Mouse (Mus musculus) stomach, embryonic 14.5 days (tissue): ENCODE measurements around the gene Gtf2ird1. TPM values are rescaled to one million over a fixed set of nuclear protein-coding genes. Genes with fewer than 3 reads are reported as not detected.
"Not testable (repeated sequence)": the region's sequence is repeated elsewhere in the genome, so short reads cannot be mapped to it uniquely, and the experiment has no call there.

ENCODE experiments used
- ATAC-seq: fragments of 200-750 bp; cut with Nextera tagmentation; 2 replicates; pipeline ENCODE4 v1.8.0; 2017; ENCODE audit warnings: low read depth, moderate TSS enrichment; ENCODE audit not compliant: insufficient number of reproducible peaks, insufficient read depth, low FRiP score
- H3K27ac ChIP-seq: fragments of 300-500 bp; sonication (generic); 2 replicates; pipeline ENCODE4 v1.5.1; 2014; ENCODE audit warnings: mild to moderate bottlenecking, low read length, moderate library complexity, mixed read lengths
- H3K27me3 ChIP-seq: fragments of 300-500 bp; sonication (generic); 2 replicates; pipeline ENCODE4 v1.6.1; 2014; ENCODE audit warnings: low read length, control low read depth, mixed read lengths; ENCODE audit not compliant: control insufficient read depth, insufficient read depth
- H3K36me3 ChIP-seq: fragments of 300-500 bp; sonication (generic); 2 replicates; pipeline ENCODE4 v1.6.1; 2014; ENCODE audit warnings: mild to moderate bottlenecking, control low read depth, low read length, moderate library complexity, mixed read lengths; ENCODE audit not compliant: control insufficient read depth, insufficient read depth
- H3K4me1 ChIP-seq: fragments of 300-500 bp; sonication (generic); 2 replicates; pipeline ENCODE4 v1.6.1; 2014; ENCODE audit warnings: low read length, control low read depth, mixed read lengths; ENCODE audit not compliant: control insufficient read depth, insufficient read depth
- H3K4me2 ChIP-seq: fragments of 300-500 bp; sonication (generic); replicated peaks from 2 replicates; pipeline ENCODE4 v1.6.1; 2014; ENCODE audit warnings: low read depth, low read length, control low read depth
- H3K4me3 ChIP-seq: fragments of 300-500 bp; sonication (generic); 2 replicates; pipeline ENCODE4 v1.5.1; 2014; ENCODE audit warnings: low read depth, low read length, control low read depth
- H3K9ac ChIP-seq: fragments of 300-500 bp; sonication (generic); replicated peaks from 2 replicates; pipeline ENCODE4 v1.6.1; 2014; ENCODE audit warnings: low read depth, mild to moderate bottlenecking, control low read depth, low read length, moderate library complexity, mixed read lengths
- H3K9me3 ChIP-seq: fragments of 300-500 bp; sonication (generic); 2 replicates; pipeline ENCODE4 v1.6.1; 2016; ENCODE audit warnings: low read depth, low read length, control low read depth; ENCODE audit not compliant: control insufficient read depth
- WGBS: fragments of 180-500 bp; shearing (Covaris S2); extraction: QIAGEN DNeasy Blood & Tissue Kit; methylation state at CpG from one replicate; pipeline ENCODE4 v1.1.7; 2014; 5-methylcytosine and 5-hydroxymethylcytosine counted together
- polyA plus RNA-seq: library from polyadenylated mRNA; unstranded; fragments of >200 nt; fragmentation: Nextera tagmentation; extraction: Ambion mirVana; gene quantifications from 2 replicates; pipeline ENCODE4 v1.2.1, GENCODE M21; 2014

Gtf2ird1 gene
- polyA plus RNA-seq, 1 experiment from 2014 or later = 107 TPM

GRCm38 (mm10) chr5:134375256-134375655, 81.3 kb downstream of the Gtf2ird1 start:
- Histone ChIP-seq H3K27me3 (no peaks in the 10 kb centered on the region), H3K4me3 (no peak overlapping the region), H3K9me3 (no peaks in the 10 kb centered on the region), H3K27ac (0 out of 2 replicates have a peak overlapping the region, but pooled peaks have one; percentile 52), H3K4me2 (no peak overlapping the region), H3K9ac (no peak overlapping the region), H3K36me3 (peaks cover 46% of the 10 kb centered on the region), H3K4me1 (no peaks in the 10 kb centered on the region)
- WGBS = 86% methylated on average over 1 of the region's 1 CpGs
- ATAC-seq = 0 out of 2 replicates have a peak, but pooled peaks have one; percentile 29

- Histone ChIP-seq H3K36me3 (peaks cover 38% of the 10 kb centered on the region), H3K4me2 (no peak overlapping the region), H3K9ac (no peak overlapping the region), H3K27ac (peak overlapping the region; percentile 53; the same call in 1 of the 2 replicates), H3K4me3 (no peak overlapping the region), H3K4me1 (no peaks in the 10 kb centered on the region), H3K9me3 (no peaks in the 10 kb centered on the region), H3K27me3 (no peaks in the 10 kb centered on the region)
- peak; percentile 30; the same call in 1 of the 2 replicates for ATAC-seq
Measured at GRCm38 (mm10) chr5:134374546-134374945, 82.0 kb downstream of the Gtf2ird1 start.

- no peaks in the 10 kb centered on the region for H3K27me3 ChIP-seq
- no peak overlapping the region for H3K4me3 ChIP-seq
- peak overlapping the region; percentile 53; the same call in 1 of the 2 replicates for H3K27ac ChIP-seq
- WGBS = 69% methylated on average over 9 of the region's 9 CpGs
- H3K4me2 ChIP-seq = no peak overlapping the region
- H3K9me3 ChIP-seq = no peaks in the 10 kb centered on the region
- H3K4me1 ChIP-seq = no peaks in the 10 kb centered on the region
- no peak overlapping the region for H3K9ac ChIP-seq
- H3K36me3 ChIP-seq = peaks cover 37% of the 10 kb centered on the region
- ATAC-seq = no peak
Measured at GRCm38 (mm10) chr5:134373912-134374488, 82.5 kb downstream of the Gtf2ird1 start.

GRCm38 (mm10) chr5:134372926-134373658, 83.4 kb downstream of the Gtf2ird1 start:
- peaks cover 42% of the 10 kb centered on the region for H3K36me3 ChIP-seq

GRCm38 (mm10) chr5:134371511-134372289, 84.8 kb downstream of the Gtf2ird1 start:
- Histone ChIP-seq H3K4me1 (no peaks in the 10 kb centered on the region), H3K4me3 (no peak overlapping the region), H3K9ac (no peak overlapping the region), H3K27ac (no peak overlapping the region), H3K27me3 (no peaks in the 10 kb centered on the region), H3K9me3 (no peaks in the 10 kb centered on the region), H3K4me2 (no peak overlapping the region), H3K36me3 (peaks cover 32% of the 10 kb centered on the region)
- no peak for ATAC-seq
- WGBS = 87% methylated on average over 5 of the region's 5 CpGs

More at GRCm38 (mm10) chr5:134372926-134373658, 83.4 kb downstream of the Gtf2ird1 start:
- no peaks in the 10 kb centered on the region for H3K9me3 ChIP-seq
- ATAC-seq = no peak
- H3K9ac ChIP-seq = no peak overlapping the region
- no peaks in the 10 kb centered on the region for H3K27me3 ChIP-seq
- H3K4me3 ChIP-seq = no peak overlapping the region
- H3K4me2 ChIP-seq = no peak overlapping the region
- 93% methylated on average over 6 of the region's 6 CpGs for WGBS
- H3K4me1 ChIP-seq = no peaks in the 10 kb centered on the region
- H3K27ac ChIP-seq = no peak overlapping the region

GRCm38 (mm10) chr5:134370831-134371230, 85.7 kb downstream of the Gtf2ird1 start:
- ATAC-seq = no peak
- Histone ChIP-seq H3K4me2 (no peak overlapping the region), H3K9me3 (no peaks in the 10 kb centered on the region), H3K36me3 (peaks cover 28% of the 10 kb centered on the region), H3K9ac (no peak overlapping the region), H3K4me1 (no peaks in the 10 kb centered on the region), H3K4me3 (no peak overlapping the region), H3K27ac (no peak overlapping the region), H3K27me3 (no peaks in the 10 kb centered on the region)
- WGBS = 85% methylated on average over 2 of the region's 2 CpGs

GRCm38 (mm10) chr5:134359101-134359500, 97.4 kb downstream of the Gtf2ird1 start:
- no peak overlapping the region for H3K4me3 ChIP-seq
- no peaks in the 10 kb centered on the region for H3K4me1 ChIP-seq
- no peak for ATAC-seq
- 87% methylated on average over 4 of the region's 4 CpGs for WGBS
- H3K9me3 ChIP-seq = no peaks in the 10 kb centered on the region
- H3K27ac ChIP-seq = no peak overlapping the region
- H3K4me2 ChIP-seq = no peak overlapping the region
- H3K9ac ChIP-seq = no peak overlapping the region
- H3K27me3 ChIP-seq = no peaks in the 10 kb centered on the region
- peaks cover 55% of the 10 kb centered on the region for H3K36me3 ChIP-seq

GRCm38 (mm10) chr5:134355372-134355771, 101.1 kb downstream of the Gtf2ird1 start:
- 93% methylated on average over 4 of the region's 4 CpGs for WGBS
- not testable (repeated sequence) for ATAC-seq

More at GRCm38 (mm10) chr5:134355372-134355771, 101.1 kb downstream of the Gtf2ird1 start:
- H3K4me3 ChIP-seq, H3K9me3 ChIP-seq, H3K9ac ChIP-seq, H3K27me3 ChIP-seq, H3K27ac ChIP-seq, H3K4me1 ChIP-seq, H3K4me2 ChIP-seq: not testable (repeated sequence)
- peaks cover 32% of the 10 kb centered on the region for H3K36me3 ChIP-seq
